Mouse (Mus musculus) stomach, postnatal 0 days (tissue): ENCODE results near the gene Spr.

ENCODE experiments used
- CTCF ChIP-seq: IDR thresholded peaks from 2 replicates; pipeline ENCODE4 v1.5.1; 2016; ENCODE audit warnings: antibody characterized with exemption, low read depth, mild to moderate bottlenecking, moderate library complexity
- EP300 ChIP-seq: optimal IDR thresholded peaks from 2 replicates; pipeline ENCODE3; 2016; ENCODE audit warnings: antibody characterized with exemption

GRCm38 (mm10) chr6:85186744-85187059, 49.1 kb upstream of the Spr start:
- no peak for TF ChIP-seq CTCF
- no peak for TF ChIP-seq EP300
